Comparison of ENCODE assay signal across 26 mouse cellular contexts in genomic region chr17:30391220-30391619, GRCm38 (mm10).
"Had no signal": no experiment of that assay in that cellular context is flagged by ENCODE, and none has a peak within 500 bp of the region (broad histone marks: within the 10 kb centered on the region; RNA-seq: fewer than 3 reads in every experiment).

No protein-coding gene starts in this region.

- H3K9me3 ChIP-seq: heart, embryonic 10.5 days; heart, embryonic 12.5 days; hindbrain, embryonic 10.5 days; hindbrain, embryonic 12.5 days; intestine, embryonic 15.5 days; limb, embryonic 10.5 days; limb, embryonic 12.5 days; liver, embryonic 12.5 days had no signal

- H3K27ac ChIP-seq: gastrocnemius, adult 2 months; heart, embryonic 10.5 days; hindbrain, embryonic 10.5 days; hindbrain, embryonic 12.5 days; hindbrain, embryonic 14.5 days; intestine, embryonic 15.5 days; limb, embryonic 10.5 days; limb, embryonic 12.5 days; liver, embryonic 12.5 days; liver, embryonic 14.5 days had no signal

- H3K27me3 ChIP-seq: heart, embryonic 12.5 days; hindbrain, embryonic 12.5 days; intestine, embryonic 15.5 days; limb, embryonic 12.5 days; liver, embryonic 12.5 days had no signal

- H3K4me1 ChIP-seq: heart, embryonic 10.5 days; heart, embryonic 12.5 days; hindbrain, embryonic 10.5 days; hindbrain, embryonic 12.5 days; intestine, embryonic 15.5 days; limb, embryonic 10.5 days; liver, embryonic 12.5 days had no signal

- ATAC-seq: hindbrain, embryonic 16.5 days; inflammation-experienced regulatory T-cells, adult 6 months; intestine, embryonic 15.5 days; intestine, postnatal 0 days; liver, embryonic 12.5 days had no signal

- H3K4me2 ChIP-seq: heart, embryonic 12.5 days; hindbrain, embryonic 12.5 days; hindbrain, embryonic 14.5 days; intestine, embryonic 15.5 days; limb, embryonic 12.5 days; liver, embryonic 12.5 days had no signal

- H3K9ac ChIP-seq: heart, embryonic 12.5 days; hindbrain, embryonic 12.5 days; hindbrain, embryonic 14.5 days; intestine, embryonic 15.5 days; limb, embryonic 12.5 days; liver, embryonic 12.5 days; liver, embryonic 14.5 days had no signal

- DNase-seq: gastrocnemius, adult 2 months; gastrocnemius, postnatal 10 days; gastrocnemius, postnatal 25 days; heart, adult 18-20 months; heart, postnatal 10 days; heart, postnatal 4 days; kidney, adult 18-20 months; kidney, adult 8-10 months; kidney, postnatal 10 days; kidney, postnatal 25 days; kidney, postnatal 4 days; layer of hippocampus, adult 9-11 months had no signal

- H3K36me3 ChIP-seq: heart, embryonic 10.5 days; heart, embryonic 12.5 days; hindbrain, embryonic 10.5 days; hindbrain, embryonic 12.5 days; intestine, embryonic 15.5 days; limb, embryonic 10.5 days; limb, embryonic 12.5 days; liver, embryonic 12.5 days had no signal

- H3K4me3 ChIP-seq: gastrocnemius, adult 2 months; heart, embryonic 10.5 days; heart, embryonic 12.5 days; hindbrain, embryonic 10.5 days; hindbrain, embryonic 12.5 days; intestine, embryonic 15.5 days; left cerebral cortex, adult 2 months; limb, embryonic 10.5 days; limb, embryonic 12.5 days; liver, embryonic 12.5 days had no signal
